Mouse (Mus musculus): ENCODE results near the gene Sash1. TPM values are rescaled to one million over a fixed set of nuclear protein-coding genes. Genes with fewer than 3 reads are reported as not detected.

Sash1 gene
- 3.3 and 3.8 TPM in 2 replicates for polyA plus RNA-seq (2012; rRNA removed)

DNA sequence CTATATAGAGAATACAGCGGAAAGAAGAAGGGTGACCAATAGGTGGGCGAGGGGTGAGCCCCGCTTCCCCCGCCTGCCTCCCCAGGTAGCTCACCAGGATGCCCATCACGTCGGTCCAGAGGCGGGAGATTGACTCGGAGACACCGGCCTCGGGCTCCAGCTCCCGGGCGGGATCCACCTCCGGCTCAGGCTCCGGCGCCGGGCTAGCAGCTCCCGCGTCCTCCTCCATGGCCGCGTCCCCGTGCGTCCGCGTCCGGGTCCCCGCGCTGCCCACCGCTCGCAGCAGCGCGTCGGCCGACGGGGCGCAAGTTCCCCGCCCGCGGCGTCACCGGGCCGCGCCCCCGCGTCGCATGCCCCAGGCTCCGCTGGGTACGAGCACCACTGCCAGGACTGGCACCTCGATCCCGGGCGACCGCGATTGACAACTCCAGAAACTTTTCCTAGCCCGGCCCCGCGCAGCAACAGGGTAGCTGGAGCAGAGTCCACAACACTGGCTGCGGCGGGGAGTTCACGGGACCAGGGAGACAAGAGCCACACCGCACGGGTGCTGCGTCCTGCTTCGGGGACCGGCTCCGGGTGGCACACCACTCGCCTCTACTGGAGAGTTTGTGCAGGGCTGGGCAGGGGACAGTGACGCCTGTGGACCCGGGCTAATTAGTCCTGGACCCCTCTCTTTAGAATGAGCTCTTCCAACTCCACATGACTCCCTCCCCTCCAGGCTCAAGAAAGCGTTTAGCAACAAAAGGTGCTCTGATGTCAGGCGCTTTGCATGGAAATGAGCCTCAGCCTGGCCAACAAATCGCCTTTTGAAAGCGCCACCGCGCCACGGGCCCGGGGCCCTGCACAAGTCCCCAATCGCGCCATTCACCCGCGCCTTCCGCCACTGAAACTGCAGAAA lies at the start of gene Sash1:
Gene Sash1, minus strand, starts transcription at position 441 of the 898 bp plus-strand sequence.

